ENCODE assay signal across 10 mouse cellular contexts in genomic region chr7:44378290-44378689, GRCm38 (mm10). TPM values are rescaled to one million over a fixed set of nuclear protein-coding genes. Genes with fewer than 3 reads are reported as not detected.
A peak's percentile ranks its signal among the peaks of the same experiment; 100 is the strongest.
DNase-seq lines count a peak whose midpoint lies in the region; ATAC-seq and TF ChIP-seq lines count a peak whose summit lies in the region.
"Had no signal": no experiment of that assay in that cellular context is flagged by ENCODE, and none has a peak within 500 bp of the region (broad histone marks: within the 10 kb centered on the region; RNA-seq: fewer than 3 reads in every experiment).

No protein-coding gene starts in this region.

- ATAC-seq in heart, embryonic 11.5 days (replicated peaks; ENCODE audit: insufficient number of reproducible peaks, low FRiP score, low TSS enrichment): no peak; the same call in 1 of the 2 replicates
- ATAC-seq in midbrain, postnatal 0 days (ENCODE audit: low FRiP score): no peak
- ATAC-seq in midbrain, embryonic 11.5 days (ENCODE audit: low FRiP score): no peak
- ATAC-seq in heart, embryonic 15.5 days (replicated peaks; ENCODE audit: insufficient number of reproducible peaks, insufficient read depth, low FRiP score, low read depth): peak; percentile 64; the same call in 1 of the 2 replicates
- ATAC-seq: intestine, postnatal 0 days had no signal

- H3K4me1 ChIP-seq in heart, embryonic 11.5 days (ENCODE audit: control insufficient read depth, insufficient read depth, low read length): peaks cover 7% of the 10 kb centered on the region; the same call in 1 of the 2 replicates
- peaks cover 3% of the 10 kb centered on the region; the same call in 1 of the 2 replicates for H3K4me1 ChIP-seq in midbrain, postnatal 0 days (ENCODE audit: insufficient read depth, low read length)
- H3K4me1 ChIP-seq in midbrain, embryonic 11.5 days (ENCODE audit: control insufficient read depth, insufficient read depth, low read length): peaks cover 9% of the 10 kb centered on the region
- H3K4me1 ChIP-seq in heart, embryonic 15.5 days (replicated peaks): peaks cover 23% of the 10 kb centered on the region

- DNase-seq in heart, adult 11 months: peak; percentile 97
- DNase-seq in midbrain, postnatal 0 days (ENCODE audit: low spot score): peak; percentile 53
- DNase-seq in midbrain, embryonic 11.5 days (ENCODE audit: low spot score, missing footprints): no peak
- DNase-seq in lung, postnatal 14 days: peak; percentile 46
- no peak for DNase-seq in spleen, adult 18-20 months
- no peak for DNase-seq in ovary, postnatal 14 days (ENCODE audit: low spot score)
- DNase-seq: thymus, postnatal 25 days had no signal

- H3K4me2 ChIP-seq in heart, embryonic 11.5 days: no peak overlapping the region
- H3K4me2 ChIP-seq in midbrain, postnatal 0 days (ENCODE audit: low read depth, low read length, poor library complexity, severe bottlenecking): no peak overlapping the region
- H3K4me2 ChIP-seq in midbrain, embryonic 11.5 days: no peak overlapping the region
- no peak overlapping the region for H3K4me2 ChIP-seq in heart, embryonic 15.5 days

- peaks cover 8% of the 10 kb centered on the region for H3K27me3 ChIP-seq in heart, embryonic 11.5 days (ENCODE audit: control insufficient read depth, insufficient read depth, low read length)
- no peaks in the 10 kb centered on the region for H3K27me3 ChIP-seq in midbrain, postnatal 0 days (ENCODE audit: insufficient read depth, low read length)
- no peaks in the 10 kb centered on the region for H3K27me3 ChIP-seq in midbrain, embryonic 11.5 days (ENCODE audit: control insufficient read depth, insufficient read depth, low read length)
- peaks cover 11% of the 10 kb centered on the region; the same call in 1 of the 2 replicates for H3K27me3 ChIP-seq in heart, embryonic 15.5 days

- H3K9me3 ChIP-seq in heart, embryonic 11.5 days (replicated peaks; ENCODE audit: control insufficient read depth, low read length): no peaks in the 10 kb centered on the region
- no peaks in the 10 kb centered on the region for H3K9me3 ChIP-seq in midbrain, postnatal 0 days (ENCODE audit: low read length)
- H3K9me3 ChIP-seq in midbrain, embryonic 11.5 days (ENCODE audit: control insufficient read depth, low read length): no peaks in the 10 kb centered on the region
- H3K9me3 ChIP-seq in heart, embryonic 15.5 days (replicated peaks): no peaks in the 10 kb centered on the region

- H3K4me3 ChIP-seq in heart, embryonic 11.5 days (ENCODE audit: low read depth, low read length): no peak overlapping the region
- H3K4me3 ChIP-seq in midbrain, postnatal 0 days (ENCODE audit: low read depth, low read length): no peak overlapping the region
- no peak overlapping the region for H3K4me3 ChIP-seq in midbrain, embryonic 11.5 days (ENCODE audit: low read depth, low read length)
- H3K4me3 ChIP-seq in heart, embryonic 15.5 days: no peak overlapping the region

- 30% methylated on average over 4 of the region's 4 CpGs for WGBS in heart, embryonic 11.5 days (ENCODE audit: insufficient replicate concordance)
- WGBS in midbrain, postnatal 0 days: 57% methylated on average over 4 of the region's 4 CpGs
- 72% methylated on average over 4 of the region's 4 CpGs for WGBS in midbrain, embryonic 11.5 days
- 21% methylated on average over 4 of the region's 4 CpGs for WGBS in heart, embryonic 15.5 days

- no peak overlapping the region for H3K9ac ChIP-seq in heart, embryonic 11.5 days (ENCODE audit: low read depth, low read length)
- H3K9ac ChIP-seq in midbrain, postnatal 0 days (replicated peaks; ENCODE audit: low read length, poor library complexity, severe bottlenecking): no peak overlapping the region
- H3K9ac ChIP-seq in midbrain, embryonic 11.5 days (ENCODE audit: low read length): no peak overlapping the region
- H3K9ac ChIP-seq in heart, embryonic 15.5 days: no peak overlapping the region; the same call in 1 of the 2 replicates

- H3K27ac ChIP-seq in heart, embryonic 11.5 days (ENCODE audit: low read depth, low read length): no peak overlapping the region
- no peak overlapping the region for H3K27ac ChIP-seq in midbrain, postnatal 0 days (ENCODE audit: low read depth, low read length)
- no peak overlapping the region for H3K27ac ChIP-seq in midbrain, embryonic 11.5 days (ENCODE audit: low read depth, low read length)
- H3K27ac ChIP-seq in heart, embryonic 15.5 days: peak overlapping the region; percentile 43

- H3K36me3 ChIP-seq in heart, embryonic 11.5 days (ENCODE audit: control insufficient read depth, insufficient read depth, low read length): no peaks in the 10 kb centered on the region
- H3K36me3 ChIP-seq in midbrain, postnatal 0 days (ENCODE audit: insufficient read depth, low read length): no peaks in the 10 kb centered on the region
- no peaks in the 10 kb centered on the region for H3K36me3 ChIP-seq in midbrain, embryonic 11.5 days (ENCODE audit: control insufficient read depth, insufficient read depth, low read length)
- no peaks in the 10 kb centered on the region for H3K36me3 ChIP-seq in heart, embryonic 15.5 days

- TF ChIP-seq CTCF in midbrain, postnatal 0 days (IDR thresholded peaks at IDR 0.05): no peak

RNA-seq across cellular contexts. Expression of gene Syt3, which starts 5.6 kb away (rescaled TPM):
- 0.32 and 0.59 TPM in 2 replicates for polyA plus RNA-seq in heart, embryonic 11.5 days (2014; fragmentation: Nextera tagmentation; extraction: Ambion mirVana)
- 119 and 144 TPM in 2 replicates for total RNA-seq in midbrain, postnatal 0 days (2014; rRNA removed)
- 88.4 and 96.7 TPM in 2 replicates for polyA plus RNA-seq in midbrain, postnatal 0 days (2015; fragmentation: Nextera tagmentation; extraction: Ambion mirVana)
- 1.5 and 2.1 TPM in 2 replicates for polyA plus RNA-seq in midbrain, embryonic 11.5 days (2014; fragmentation: Nextera tagmentation; extraction: Ambion mirVana)
- polyA plus RNA-seq in heart, embryonic 15.5 days (2015; fragmentation: Nextera tagmentation; extraction: Ambion mirVana): 0.71 and 0.82 TPM in 2 replicates

RNA-seq across cellular contexts. Expression of gene 1700008O03Rik, which starts 7.3 kb away (rescaled TPM):
- 0.65 and 1.0 TPM in 2 replicates for polyA plus RNA-seq in heart, embryonic 11.5 days (2014; fragmentation: Nextera tagmentation; extraction: Ambion mirVana)
- total RNA-seq in midbrain, postnatal 0 days (2014; rRNA removed): 0.38 and 1.4 TPM in 2 replicates
- polyA plus RNA-seq in midbrain, postnatal 0 days (2015; fragmentation: Nextera tagmentation; extraction: Ambion mirVana): 3.8 and 5.2 TPM in 2 replicates
- 0.31 and 1.1 TPM in 2 replicates for polyA plus RNA-seq in midbrain, embryonic 11.5 days (2014; fragmentation: Nextera tagmentation; extraction: Ambion mirVana)
- polyA plus RNA-seq in heart, embryonic 15.5 days (2015; fragmentation: Nextera tagmentation; extraction: Ambion mirVana): 0.13 and 0.47 TPM in 2 replicates

RNA-seq across cellular contexts. Expression of gene Lrrc4b, which starts 50.5 kb away (rescaled TPM):
- 2.4 and 3.5 TPM in 2 replicates for polyA plus RNA-seq in heart, embryonic 11.5 days (2014; fragmentation: Nextera tagmentation; extraction: Ambion mirVana)
- 589 and 657 TPM in 2 replicates for total RNA-seq in midbrain, postnatal 0 days (2014; rRNA removed)
- polyA plus RNA-seq in midbrain, postnatal 0 days (2015; fragmentation: Nextera tagmentation; extraction: Ambion mirVana): 24.2 and 26.9 TPM in 2 replicates
- 9.2 and 10.3 TPM in 2 replicates for polyA plus RNA-seq in midbrain, embryonic 11.5 days (2014; fragmentation: Nextera tagmentation; extraction: Ambion mirVana)
- polyA plus RNA-seq in heart, embryonic 15.5 days (2015; fragmentation: Nextera tagmentation; extraction: Ambion mirVana): 1.8 TPM in 2 replicates

Comparison
In these comparisons a context has a peak if more than half of its experiments do, and no peak if none do; other contexts are left out.
1. DNase-seq: peak in heart, adult 11 months (single experiment), midbrain, postnatal 0 days (single experiment) and lung, postnatal 14 days (single experiment); none in midbrain, embryonic 11.5 days (single experiment), spleen, adult 18-20 months (0 of 2) and ovary, postnatal 14 days (single experiment).
2. RNA of gene Syt3, which starts 5.6 kb away (polyA plus RNA-seq): 88.4 to 96.7 TPM in midbrain, postnatal 0 days; 1.5 to 2.1 TPM in midbrain, embryonic 11.5 days, 0.71 to 0.82 TPM in heart, embryonic 15.5 days and 0.32 to 0.59 TPM in heart, embryonic 11.5 days; every median in the first group is over 10 times any median in the second.